8 mouse cellular contexts compared by ENCODE assay signal in the genomic region with DNA sequence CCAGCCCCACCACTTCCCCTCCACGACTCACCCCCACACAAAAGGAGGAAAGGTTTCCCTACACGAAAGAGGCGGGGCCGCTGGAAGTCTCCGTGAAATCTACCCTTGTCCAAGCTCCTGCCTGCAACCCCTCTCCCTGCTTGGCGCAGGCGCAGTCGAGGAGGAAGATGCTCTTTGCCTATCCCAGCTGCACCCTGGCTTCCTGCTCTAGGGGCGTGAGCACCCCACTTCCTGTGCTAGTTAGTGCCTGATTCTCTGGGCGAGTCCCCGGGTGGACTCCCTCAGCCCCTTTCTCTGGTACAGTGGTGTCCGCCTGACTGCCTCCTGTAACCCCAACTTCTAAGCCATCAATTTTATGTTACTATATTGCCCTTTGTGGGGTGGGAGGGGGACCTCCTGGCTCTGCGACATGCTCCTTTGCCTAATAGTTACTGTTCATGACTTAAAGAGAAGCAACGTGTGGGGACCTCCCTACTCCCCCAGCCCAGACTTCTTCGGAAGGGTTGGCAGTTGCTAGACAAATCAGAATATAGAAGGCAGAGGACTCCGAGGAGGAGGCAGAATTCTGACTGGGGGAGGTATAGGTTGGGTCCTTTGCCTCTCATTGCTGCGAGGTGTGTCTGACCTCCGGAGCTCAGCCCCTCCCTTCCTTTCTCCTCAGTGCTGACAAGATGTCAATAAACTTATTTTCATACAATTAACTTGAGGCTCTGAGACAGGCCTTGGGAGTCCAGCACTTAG. TPM values are rescaled to one million over a fixed set of nuclear protein-coding genes. Genes with fewer than 3 reads are reported as not detected.
DNase-seq lines count a peak whose midpoint lies in the region; ATAC-seq and TF ChIP-seq lines count a peak whose summit lies in the region.
"Had no signal": no experiment of that assay in that cellular context is flagged by ENCODE, and none has a peak within 500 bp of the region (broad histone marks: within the 10 kb centered on the region; RNA-seq: fewer than 3 reads in every experiment).

No protein-coding gene starts in this region.

- TF ChIP-seq EP300 in ES-Bruce4 (IDR thresholded peaks at IDR 0.05; ENCODE audit: insufficient read depth, low read depth, low read length): no peak

- no peaks in the 10 kb centered on the region for H3K27me3 ChIP-seq in ES-Bruce4 (ENCODE audit: control insufficient read depth, insufficient read depth, low read length, poor library complexity, severe bottlenecking)
- H3K27me3 ChIP-seq in hindbrain, embryonic 15.5 days: no peaks in the 10 kb centered on the region
- H3K27me3 ChIP-seq in liver, embryonic 11.5 days (replicated peaks; ENCODE audit: control insufficient read depth, insufficient read depth, low read length): no peaks in the 10 kb centered on the region
- H3K27me3 ChIP-seq in midbrain, postnatal 0 days (ENCODE audit: insufficient read depth, low read length): no peaks in the 10 kb centered on the region

- no peaks in the 10 kb centered on the region for H3K9me3 ChIP-seq in ES-Bruce4 (replicated peaks; ENCODE audit: control insufficient read depth, insufficient read depth, low read length, poor library complexity, severe bottlenecking)
- no peaks in the 10 kb centered on the region for H3K9me3 ChIP-seq in hindbrain, embryonic 15.5 days
- no peaks in the 10 kb centered on the region for H3K9me3 ChIP-seq in liver, embryonic 11.5 days (ENCODE audit: control insufficient read depth, low read length)
- no peaks in the 10 kb centered on the region for H3K9me3 ChIP-seq in midbrain, postnatal 0 days (ENCODE audit: low read length)

- H3K4me1 ChIP-seq in ES-Bruce4 (ENCODE audit: control insufficient read depth, insufficient read depth, low read length): peaks cover 2% of the 10 kb centered on the region
- peaks cover 38% of the 10 kb centered on the region for H3K4me1 ChIP-seq in hindbrain, embryonic 15.5 days (replicated peaks)
- peaks cover 37% of the 10 kb centered on the region for H3K4me1 ChIP-seq in liver, embryonic 11.5 days (replicated peaks; ENCODE audit: control insufficient read depth, insufficient read depth, low read length)
- peaks cover 14% of the 10 kb centered on the region for H3K4me1 ChIP-seq in midbrain, postnatal 0 days (ENCODE audit: insufficient read depth, low read length)

- no peak for TF ChIP-seq CTCF in ES-Bruce4 (IDR thresholded peaks at IDR 0.05; ENCODE audit: low read depth, low read length)
- no peak for TF ChIP-seq CTCF in gastrocnemius, adult 2 months (IDR thresholded peaks at IDR 0.05)
- no peak for TF ChIP-seq CTCF in midbrain, postnatal 0 days (IDR thresholded peaks at IDR 0.05)

- no peak for ATAC-seq in hindbrain, embryonic 15.5 days (ENCODE audit: low FRiP score, low read depth)
- peak; percentile 27; the same call in 1 of the 2 replicates for ATAC-seq in liver, embryonic 11.5 days (replicated peaks; ENCODE audit: low FRiP score)
- no peak for ATAC-seq in midbrain, postnatal 0 days (ENCODE audit: low FRiP score)

- 44% methylated on average over 17 of the region's 18 CpGs for WGBS in hindbrain, embryonic 15.5 days
- 24% methylated on average over 18 of the region's 18 CpGs for WGBS in liver, embryonic 11.5 days
- WGBS in midbrain, postnatal 0 days: 55% methylated on average over 16 of the region's 18 CpGs

- peak overlapping the region; percentile 64 for H3K9ac ChIP-seq in ES-Bruce4 (ENCODE audit: low read depth, poor library complexity, severe bottlenecking)
- H3K9ac ChIP-seq in hindbrain, embryonic 15.5 days: no peak overlapping the region; the same call in 1 of the 2 replicates
- H3K9ac ChIP-seq in liver, embryonic 11.5 days (ENCODE audit: low read depth, low read length): peak overlapping the region; percentile 68
- no peak overlapping the region for H3K9ac ChIP-seq in midbrain, postnatal 0 days (replicated peaks; ENCODE audit: low read length, poor library complexity, severe bottlenecking)

- peak overlapping the region; percentile 8 for H3K4me3 ChIP-seq in ES-Bruce4 (ENCODE audit: low read depth, low read length)
- H3K4me3 ChIP-seq in gastrocnemius, adult 2 months: peak overlapping the region; percentile 63
- peak overlapping the region; percentile 24 for H3K4me3 ChIP-seq in hindbrain, embryonic 15.5 days
- H3K4me3 ChIP-seq in liver, embryonic 11.5 days (ENCODE audit: low read depth, low read length): peak overlapping the region; percentile 61
- H3K4me3 ChIP-seq in midbrain, postnatal 0 days (ENCODE audit: low read depth, low read length): no peak overlapping the region

- peaks cover 5% of the 10 kb centered on the region; the same call in 1 of the 2 replicates for H3K36me3 ChIP-seq in ES-Bruce4 (ENCODE audit: control insufficient read depth, insufficient read depth, low read length, poor library complexity, severe bottlenecking)
- peaks cover 9% of the 10 kb centered on the region for H3K36me3 ChIP-seq in hindbrain, embryonic 15.5 days
- H3K36me3 ChIP-seq in liver, embryonic 11.5 days (ENCODE audit: control insufficient read depth, insufficient read depth, low read length): peaks cover 14% of the 10 kb centered on the region; the same call in 1 of the 2 replicates
- H3K36me3 ChIP-seq in midbrain, postnatal 0 days (ENCODE audit: insufficient read depth, low read length): peaks cover 16% of the 10 kb centered on the region

- H3K4me2 ChIP-seq in hindbrain, embryonic 15.5 days: peak overlapping the region; percentile 45
- H3K4me2 ChIP-seq in liver, embryonic 11.5 days: peak overlapping the region; percentile 99
- H3K4me2 ChIP-seq in midbrain, postnatal 0 days (ENCODE audit: low read depth, low read length, poor library complexity, severe bottlenecking): peak overlapping the region; percentile 5; the same call in 1 of the 2 replicates

- H3K27ac ChIP-seq in ES-Bruce4 (ENCODE audit: insufficient read depth, low read length): peak overlapping the region; percentile 41
- H3K27ac ChIP-seq in gastrocnemius, adult 2 months: peak overlapping the region; percentile 91
- H3K27ac ChIP-seq in hindbrain, embryonic 15.5 days (replicated peaks): no peak overlapping the region
- peak overlapping the region; percentile 61 for H3K27ac ChIP-seq in liver, embryonic 11.5 days (ENCODE audit: low read depth, low read length)
- H3K27ac ChIP-seq in midbrain, postnatal 0 days (ENCODE audit: low read depth, low read length): no peak overlapping the region

- intact Hi-C loops in gastrocnemius, adult 2 months (cut with DNase I): no loop called here

- peak; percentile 57 for TF ChIP-seq POLR2A in ES-Bruce4 (IDR thresholded peaks at IDR 0.05; ENCODE audit: insufficient read depth, low read length)

- DNase-seq in adrenal gland, postnatal 10 days: peak; percentile 73
- peak; percentile 72 for DNase-seq in gastrocnemius, adult 2 months
- no peak for DNase-seq in liver, embryonic 11.5 days (ENCODE audit: low spot score)
- no peak for DNase-seq in midbrain, postnatal 0 days (ENCODE audit: low spot score)
- peak; percentile 92 to 96 for DNase-seq in thymus, postnatal 36 days

RNA-seq across cellular contexts. Expression of gene Irf2bp1, which starts 2.6 kb away (rescaled TPM):
- polyA plus RNA-seq in ES-Bruce4 (2011; ENCODE audit: insufficient read depth, insufficient read length, low read depth, missing spikeins): 16.2 and 20.9 TPM in 2 replicates
- total RNA-seq in adrenal gland, postnatal 10 days (2021): 10 to 100 TPM; 36.9 to 37.2 TPM
- 10 to 100 TPM; 18.2 to 20.5 TPM for total RNA-seq in gastrocnemius, adult 2 months (2021)
- polyA plus RNA-seq in hindbrain, embryonic 15.5 days (2015; fragmentation: Nextera tagmentation; extraction: Ambion mirVana): 31.6 and 35.2 TPM in 2 replicates
- polyA plus RNA-seq in liver, embryonic 11.5 days (2014; fragmentation: Nextera tagmentation; extraction: Ambion mirVana): 23.3 and 24.9 TPM in 2 replicates
- total RNA-seq in midbrain, postnatal 0 days (2014; rRNA removed): 115 and 133 TPM in 2 replicates
- polyA plus RNA-seq in midbrain, postnatal 0 days (2015; fragmentation: Nextera tagmentation; extraction: Ambion mirVana): 25.6 and 26.1 TPM in 2 replicates

RNA-seq across cellular contexts. Expression of gene Mypop, which starts 10.2 kb away (rescaled TPM):
- 4.0 and 5.5 TPM in 2 replicates for polyA plus RNA-seq in ES-Bruce4 (2011; ENCODE audit: insufficient read depth, insufficient read length, low read depth, missing spikeins)
- 1 to 10 TPM; 6.4 to 6.8 TPM for total RNA-seq in adrenal gland, postnatal 10 days (2021)
- 1 to 10 TPM; 6.3 to 6.7 TPM for total RNA-seq in gastrocnemius, adult 2 months (2021)
- polyA plus RNA-seq in hindbrain, embryonic 15.5 days (2015; fragmentation: Nextera tagmentation; extraction: Ambion mirVana): 6.9 and 7.2 TPM in 2 replicates
- 1.5 and 2.2 TPM in 2 replicates for polyA plus RNA-seq in liver, embryonic 11.5 days (2014; fragmentation: Nextera tagmentation; extraction: Ambion mirVana)
- 16.0 and 21.2 TPM in 2 replicates for total RNA-seq in midbrain, postnatal 0 days (2014; rRNA removed)
- polyA plus RNA-seq in midbrain, postnatal 0 days (2015; fragmentation: Nextera tagmentation; extraction: Ambion mirVana): 4.7 and 5.0 TPM in 2 replicates

RNA-seq across cellular contexts. Expression of gene Nanos2, which starts 14.0 kb away (rescaled TPM):
- polyA plus RNA-seq in ES-Bruce4 (2011; ENCODE audit: insufficient read depth, insufficient read length, low read depth, missing spikeins): not detected in 2 replicates
- total RNA-seq in adrenal gland, postnatal 10 days (2021): not detected
- total RNA-seq in gastrocnemius, adult 2 months (2021): not detected
- polyA plus RNA-seq in hindbrain, embryonic 15.5 days (2015; fragmentation: Nextera tagmentation; extraction: Ambion mirVana): 0.53 and 0.83 TPM in 2 replicates
- not detected in 2 replicates for polyA plus RNA-seq in liver, embryonic 11.5 days (2014; fragmentation: Nextera tagmentation; extraction: Ambion mirVana)
- 1.7 and 3.7 TPM in 2 replicates for total RNA-seq in midbrain, postnatal 0 days (2014; rRNA removed)
- polyA plus RNA-seq in midbrain, postnatal 0 days (2015; fragmentation: Nextera tagmentation; extraction: Ambion mirVana): 0.59 and 1.3 TPM in 2 replicates

RNA-seq across cellular contexts. Expression of gene Foxa3, which starts 22.1 kb away (rescaled TPM):
- polyA plus RNA-seq in ES-Bruce4 (2011; ENCODE audit: insufficient read depth, insufficient read length, low read depth, missing spikeins): 2.5 and 2.6 TPM in 2 replicates
- total RNA-seq in adrenal gland, postnatal 10 days (2021): 10 to 100 TPM in 1 of 2 experiments, 1 to 10 TPM in 1; 4.8 to 14.0 TPM
- total RNA-seq in gastrocnemius, adult 2 months (2021): not detected
- 0.08 TPM in 1 of 2 replicates, not detected in the other for polyA plus RNA-seq in hindbrain, embryonic 15.5 days (2015; fragmentation: Nextera tagmentation; extraction: Ambion mirVana)
- 29.7 and 32.0 TPM in 2 replicates for polyA plus RNA-seq in liver, embryonic 11.5 days (2014; fragmentation: Nextera tagmentation; extraction: Ambion mirVana)
- total RNA-seq in midbrain, postnatal 0 days (2014; rRNA removed): not detected in 2 replicates
- not detected in 2 replicates for polyA plus RNA-seq in midbrain, postnatal 0 days (2015; fragmentation: Nextera tagmentation; extraction: Ambion mirVana)
- total RNA-seq: layer of hippocampus, postnatal 10 days had no signal

RNA-seq across cellular contexts. Expression of gene Sympk, which starts 22.9 kb away (rescaled TPM):
- polyA plus RNA-seq in ES-Bruce4 (2011; ENCODE audit: insufficient read depth, insufficient read length, low read depth, missing spikeins): 102 and 119 TPM in 2 replicates
- total RNA-seq in adrenal gland, postnatal 10 days (2021): 10 to 100 TPM; 78.0 to 89.0 TPM
- 10 to 100 TPM; 70.9 to 81.5 TPM for total RNA-seq in gastrocnemius, adult 2 months (2021)
- 27.5 and 30.1 TPM in 2 replicates for polyA plus RNA-seq in hindbrain, embryonic 15.5 days (2015; fragmentation: Nextera tagmentation; extraction: Ambion mirVana)
- polyA plus RNA-seq in liver, embryonic 11.5 days (2014; fragmentation: Nextera tagmentation; extraction: Ambion mirVana): 26.3 and 28.4 TPM in 2 replicates
- 73.5 and 74.2 TPM in 2 replicates for total RNA-seq in midbrain, postnatal 0 days (2014; rRNA removed)
- polyA plus RNA-seq in midbrain, postnatal 0 days (2015; fragmentation: Nextera tagmentation; extraction: Ambion mirVana): 19.5 and 19.7 TPM in 2 replicates

Comparison
In these comparisons a context has a peak if more than half of its experiments do, and no peak if none do; other contexts are left out.
1. H3K27ac ChIP-seq: peak in ES-Bruce4 (single experiment), gastrocnemius, adult 2 months (single experiment) and liver, embryonic 11.5 days (single experiment); none in hindbrain, embryonic 15.5 days (single experiment) and midbrain, postnatal 0 days (single experiment).
2. H3K9ac ChIP-seq: peak in ES-Bruce4 (single experiment) and liver, embryonic 11.5 days (single experiment); none in hindbrain, embryonic 15.5 days (single experiment) and midbrain, postnatal 0 days (single experiment).
3. DNase-seq: peak in adrenal gland, postnatal 10 days (single experiment), gastrocnemius, adult 2 months (single experiment) and thymus, postnatal 36 days (2 of 2); none in liver, embryonic 11.5 days (single experiment) and midbrain, postnatal 0 days (single experiment).
4. H3K4me2 ChIP-seq: peak in every context shown above with its lines; median percentile 99 in liver, embryonic 11.5 days; 45 in hindbrain, embryonic 15.5 days; 5 in midbrain, postnatal 0 days.